Mouse (Mus musculus) heart, adult 18-20 months (tissue): ENCODE results near the gene Gm42517. TPM values are rescaled to one million over a fixed set of nuclear protein-coding genes. Genes with fewer than 3 reads are reported as not detected.

ENCODE experiments used
- DNase-seq, 2 experiments: peaks; one replicate each; pipeline ENCODE4 v3.0.0; 2021 to 2022; ENCODE audit warnings: mixed read lengths in 1 of 2
- long read RNA-seq, 2 experiments: library from polyadenylated mRNA; stranded (forward); transcript quantifications; one replicate each; pipeline ENCODE4 v2.0.0; 2021
- total RNA-seq, 2 experiments: library from RNA; stranded (reverse); gene quantifications; 2 replicates each; pipeline ENCODE4 v1.2.3; 2021

Gene Gm42517
- 1 to 10 TPM; 2.5 to 3.8 TPM for total RNA-seq
- long read RNA-seq, experiment 1, transcript Gm42517-201 (1 exons, 1,850 nt), result major isoform, 10 of 10 reads
- long read RNA-seq, experiment 1, partial matches to known transcripts, result 0 of 10 reads
- long read RNA-seq, experiment 1, other reads (novel, unspliced or antisense), result 0 of 10 reads
- long read RNA-seq, experiment 2, partial matches to known transcripts, result 0 of 1 reads
- long read RNA-seq, experiment 2, other reads (novel, unspliced or antisense), result 0 of 1 reads

GRCm38 (mm10) chr5:108367871-108368332, at the start of gene Gm42517:
Gene Gm42517 (minus strand): TSS chr5:108367922.
- peak; percentile 9 to 26 for DNase-seq

DNA sequence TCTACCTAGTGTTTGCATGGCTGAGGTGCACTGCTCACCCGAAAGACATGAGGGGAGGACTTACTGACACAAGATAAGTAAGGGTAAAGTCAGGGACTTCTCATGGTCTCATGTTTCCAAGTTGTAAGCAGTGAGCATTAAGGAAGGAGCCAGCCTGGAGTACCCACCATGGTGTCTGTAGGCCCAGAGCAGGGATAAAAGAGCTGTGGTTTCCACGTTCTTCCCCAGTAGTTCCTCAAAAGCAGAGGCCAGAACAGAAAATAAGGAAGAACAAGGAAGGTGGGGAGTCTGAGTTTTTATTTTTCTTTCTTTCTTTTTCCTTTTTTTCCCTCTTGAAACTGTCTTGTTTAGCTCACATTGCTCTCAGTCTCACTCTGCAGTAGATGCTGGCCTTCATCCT, 47.0 kb upstream of the Gm42517 start:
- no peak for DNase-seq

GRCm38 (mm10) chr5:108406977-108407376, 39.3 kb upstream of the Gm42517 start:
- no peak for DNase-seq

- no peak for DNase-seq
Observed at GRCm38 (mm10) chr5:108405460-108405859, 37.7 kb upstream of the Gm42517 start.

GRCm38 (mm10) chr5:108403453-108403852, 35.7 kb upstream of the Gm42517 start:
- no peak for DNase-seq

GRCm38 (mm10) chr5:108389744-108390143, 22.0 kb upstream of the Gm42517 start:
- DNase-seq, result no peak

- DNase-seq, result no peak
Observed at GRCm38 (mm10) chr5:108388201-108388600, 20.5 kb upstream of the Gm42517 start, which contains the start of gene Pde6b. Gene Pde6b (plus strand): TSS chr5:108388391.

- no peak for DNase-seq
Observed at GRCm38 (mm10) chr5:108386449-108386848, 18.7 kb upstream of the Gm42517 start.

- no peak for DNase-seq
Observed at GRCm38 (mm10) chr5:108385632-108386031, 17.9 kb upstream of the Gm42517 start.

GRCm38 (mm10) chr5:108378346-108378745, 10.6 kb upstream of the Gm42517 start:
- DNase-seq, result no peak

DNA sequence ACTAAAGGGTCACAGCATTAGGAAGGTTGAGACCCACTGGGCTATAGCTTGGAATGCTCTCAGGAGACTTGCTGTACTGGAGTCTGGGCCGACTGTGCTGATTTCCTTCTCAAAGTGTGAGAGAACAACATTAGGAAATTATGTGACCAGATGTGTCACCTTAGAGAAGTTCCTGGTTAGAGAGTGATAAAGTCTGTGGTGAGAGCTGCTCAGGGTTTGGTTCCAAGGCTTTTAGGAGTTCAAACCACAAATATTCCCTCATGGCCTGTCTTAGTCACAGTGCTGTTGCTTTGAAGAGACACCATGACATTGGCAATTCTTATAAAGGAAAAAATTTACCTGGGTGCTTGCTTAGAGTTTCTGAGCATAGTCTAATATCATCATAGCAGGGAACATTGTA, 8.3 kb upstream of the Gm42517 start:
- DNase-seq, result no peak

GRCm38 (mm10) chr5:108374079-108374478, 6.4 kb upstream of the Gm42517 start:
- no peak for DNase-seq

DNA sequence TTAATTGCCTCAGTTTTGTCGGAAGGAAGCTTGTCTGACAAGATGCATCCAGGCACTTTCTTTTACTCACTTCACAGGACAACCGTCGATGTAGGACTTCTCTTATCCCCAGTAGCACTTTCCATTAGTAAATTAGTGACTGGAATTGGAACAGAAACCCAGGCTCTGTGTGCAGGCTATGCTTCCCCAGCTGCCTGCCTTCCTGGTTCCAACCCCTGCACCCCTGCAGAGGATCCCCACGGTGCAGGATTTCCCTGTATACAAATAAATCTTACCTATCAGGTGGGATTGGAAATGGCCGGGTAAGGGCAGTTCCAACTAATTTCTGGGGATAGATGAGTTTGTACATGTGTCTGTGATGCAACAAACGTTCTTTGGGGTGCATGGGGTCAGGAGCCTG, 2.2 kb upstream of the Gm42517 start:
- DNase-seq, result no peak

DNA sequence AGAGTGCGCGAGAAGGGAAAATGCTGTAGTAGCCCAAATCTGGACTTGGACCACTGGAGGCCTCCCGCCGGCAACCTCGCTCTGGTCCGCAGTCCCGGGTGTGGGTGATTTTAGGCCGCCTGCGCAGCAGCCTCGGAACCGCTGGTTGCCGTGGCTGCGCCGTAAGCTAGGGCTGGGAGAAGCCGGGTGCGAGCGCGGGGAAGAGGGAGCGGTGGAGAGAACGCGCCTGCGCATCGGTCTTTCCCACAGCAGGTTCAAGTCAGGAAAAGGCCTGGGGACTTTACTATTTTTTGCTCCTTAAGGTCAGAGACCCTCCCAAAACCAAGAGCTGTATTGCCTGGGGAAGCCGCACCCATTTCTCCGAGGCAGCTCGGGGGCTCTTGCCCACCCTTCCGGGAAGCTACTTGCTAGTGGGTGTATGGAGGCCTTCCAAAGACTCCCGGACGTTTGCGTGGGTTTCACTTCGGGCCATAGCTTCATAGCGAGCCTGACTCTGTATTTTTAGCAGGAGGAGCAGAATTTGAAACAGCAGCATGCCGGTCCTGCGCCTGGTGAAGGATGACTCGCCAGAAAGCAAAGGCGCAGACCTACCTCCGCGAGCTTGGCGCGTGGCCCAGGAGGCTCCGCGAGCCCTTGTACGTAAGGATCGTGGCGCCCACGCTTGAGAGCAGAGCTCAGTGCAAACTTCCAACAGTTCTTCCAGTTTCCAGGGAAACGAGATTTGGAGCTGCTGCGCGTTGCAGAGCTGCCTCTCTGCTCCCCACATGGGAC, 1.3 kb upstream of the Gm42517 start:
- DNase-seq, result peak; percentile 37 to 55

GRCm38 (mm10) chr5:108368446-108368845, 724 bp upstream of the Gm42517 start:
- no peak for DNase-seq

- peak; percentile 36 to 62 for DNase-seq
Observed at GRCm38 (mm10) chr5:108366984-108367841, 509 bp downstream of the Gm42517 start.

DNA sequence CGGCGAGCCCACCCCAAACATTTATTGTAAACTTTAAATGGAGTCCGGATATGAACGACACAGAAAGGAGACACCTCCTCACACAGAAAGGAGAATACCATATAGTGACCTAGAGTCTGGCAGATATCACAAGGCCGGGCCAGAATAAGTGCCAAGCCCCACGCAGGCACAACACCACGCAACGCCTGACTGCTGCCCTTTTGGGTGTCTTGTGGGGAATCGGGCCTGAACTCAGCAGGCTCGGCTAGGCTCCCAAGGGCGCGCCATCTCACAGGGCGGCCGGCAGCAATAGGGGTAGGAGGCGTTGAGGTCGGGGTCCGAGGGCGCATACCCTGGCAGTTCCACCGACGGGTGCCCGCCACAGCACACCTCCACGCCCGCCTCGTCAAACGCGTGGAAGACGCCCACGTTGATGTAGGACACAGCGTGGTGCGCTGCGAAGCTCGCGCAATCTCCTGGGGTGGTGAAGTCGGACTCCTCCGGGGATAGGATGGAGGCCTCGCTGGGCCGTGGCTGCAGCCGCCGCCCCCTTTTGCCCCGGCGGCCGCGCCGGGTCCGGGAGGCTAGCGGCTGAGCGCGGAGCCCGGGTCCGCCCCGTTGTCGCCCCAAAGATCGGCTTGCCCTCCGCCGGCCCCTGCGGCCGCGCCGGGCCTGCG, 1.3 kb downstream of the Gm42517 start:
- DNase-seq, result no peak

DNA sequence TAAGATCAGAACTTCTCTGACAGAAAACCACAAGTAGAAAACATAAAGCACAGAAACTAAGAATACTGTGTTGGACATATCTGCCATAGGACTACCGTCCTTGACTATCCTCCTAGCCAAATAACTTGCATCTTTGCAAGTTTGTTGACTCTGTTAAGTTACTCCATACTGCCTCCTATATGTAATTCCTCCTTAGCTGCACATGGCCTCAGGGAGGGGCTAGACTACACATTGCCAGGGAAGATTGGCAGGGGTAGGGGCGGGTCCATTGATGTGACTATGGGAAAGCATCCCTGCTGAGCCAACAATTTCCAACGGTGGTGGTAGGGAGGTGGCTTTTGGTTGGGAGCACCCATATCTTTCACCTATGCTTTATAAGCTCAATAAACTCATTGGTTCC, 5.4 kb downstream of the Gm42517 start:
- DNase-seq, result no peak

DNA sequence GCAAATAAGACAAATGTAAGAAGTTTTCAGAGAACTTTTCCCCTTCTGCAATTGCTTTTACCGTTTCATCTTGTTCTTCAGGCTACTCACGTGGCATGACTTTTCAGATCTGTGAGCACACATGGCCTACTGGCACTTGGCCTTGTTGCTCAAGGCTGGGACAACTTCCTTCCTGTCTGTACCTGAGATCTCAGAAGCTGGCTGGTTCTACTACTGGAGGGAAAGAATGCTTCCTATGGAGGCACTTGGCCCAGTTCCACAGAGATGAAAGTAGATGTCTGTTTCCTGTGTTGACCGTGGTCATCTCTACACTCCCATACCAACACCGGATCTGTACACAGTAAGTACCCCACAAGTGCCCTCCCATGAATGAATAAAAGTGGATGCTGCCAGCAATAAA, 7.5 kb downstream of the Gm42517 start:
- DNase-seq, result no peak

DNA sequence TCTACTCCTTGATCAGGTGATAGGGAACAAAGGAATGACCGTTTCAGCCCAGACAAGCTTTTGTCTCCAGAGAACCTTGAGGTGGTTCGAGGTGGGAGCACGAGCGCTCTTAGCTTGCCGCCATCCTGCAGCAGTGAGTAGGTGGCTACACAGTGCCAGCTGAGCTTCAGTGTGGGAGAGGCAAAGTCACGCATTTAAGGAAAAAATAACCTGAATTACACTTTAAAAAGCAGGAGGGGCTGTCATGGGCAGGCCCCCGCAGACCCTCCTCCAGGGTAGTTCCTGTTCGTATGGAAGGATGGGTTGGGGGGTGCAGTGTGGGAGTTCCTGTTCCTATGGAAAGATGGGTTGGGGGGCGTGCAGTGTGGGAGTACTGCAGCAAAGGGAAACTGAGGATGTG, 8.2 kb downstream of the Gm42517 start:
- no peak for DNase-seq

DNA sequence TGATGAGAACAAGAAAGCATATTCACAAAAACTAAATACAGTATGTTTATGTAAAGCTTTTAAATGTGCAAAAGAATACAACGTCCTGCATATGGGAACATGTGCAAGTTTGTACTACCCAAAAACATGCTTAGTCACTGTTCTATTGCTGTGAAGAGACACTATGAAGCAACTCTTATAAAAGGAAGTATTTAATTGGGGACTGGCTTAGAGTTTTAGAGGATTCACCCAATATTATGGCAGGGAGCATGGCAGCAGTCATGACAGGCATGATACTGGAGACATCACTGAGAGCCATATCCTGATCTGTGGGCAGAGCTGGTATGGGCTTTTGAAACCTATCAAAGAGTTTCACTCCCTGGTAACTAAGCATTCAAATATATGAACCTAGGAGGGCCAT, 9.9 kb downstream of the Gm42517 start:
- no peak for DNase-seq

DNA sequence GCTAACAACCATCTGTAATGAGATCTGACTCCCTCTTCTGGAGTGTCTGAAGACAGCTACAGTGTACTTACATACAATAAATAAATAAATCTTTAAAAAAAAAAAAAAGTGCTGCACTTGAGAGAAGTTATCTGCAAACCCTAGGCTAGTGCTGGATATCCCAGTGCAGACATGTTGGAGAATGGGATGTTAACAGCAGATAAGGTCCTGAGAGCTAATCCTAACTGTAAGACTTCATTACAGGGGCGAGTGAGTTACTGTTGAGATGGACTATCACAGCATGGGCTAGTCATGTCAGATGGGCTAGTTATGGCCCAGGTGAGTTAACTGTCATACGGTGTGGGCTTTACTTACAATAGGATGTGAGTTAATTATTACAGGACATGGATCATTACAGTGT, 13.7 kb downstream of the Gm42517 start:
- DNase-seq, result no peak
